Mouse (Mus musculus) lung, adult 18-20 months (tissue): ENCODE measurements at regions not wholly inside any gene's neighbourhood (a gene's known extent, or its start where the extent isn't known, plus 50 kb on each side); places are given as distances from the start of the nearest gene placed in this dataset.

Experiments
- DNase-seq, 2 experiments: peaks; one replicate each; pipeline ENCODE4 v3.0.0; 2022; ENCODE audit warnings: mixed read lengths in 2 of 2

DNA sequence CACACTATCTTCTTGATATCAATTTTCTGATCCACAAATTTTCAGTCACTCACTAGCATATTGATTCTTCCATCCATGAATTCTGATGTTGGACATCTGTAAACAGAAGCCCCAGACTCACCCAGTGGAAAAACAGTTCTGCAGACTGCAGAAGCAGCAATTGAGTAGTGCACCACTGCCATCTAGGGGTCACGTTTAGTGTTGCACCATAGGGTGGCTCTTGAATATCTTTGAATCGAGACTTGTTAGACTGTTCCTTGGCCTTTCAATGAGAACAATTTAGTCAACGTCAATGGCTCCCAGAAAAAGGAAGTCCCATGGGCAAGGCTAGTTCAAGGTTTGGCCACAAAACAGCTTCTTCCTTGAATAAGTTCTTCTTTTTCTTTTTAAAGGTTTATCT, 828.1 kb downstream of the Gm10330 start:
- DNase-seq: peak; percentile 5

DNA sequence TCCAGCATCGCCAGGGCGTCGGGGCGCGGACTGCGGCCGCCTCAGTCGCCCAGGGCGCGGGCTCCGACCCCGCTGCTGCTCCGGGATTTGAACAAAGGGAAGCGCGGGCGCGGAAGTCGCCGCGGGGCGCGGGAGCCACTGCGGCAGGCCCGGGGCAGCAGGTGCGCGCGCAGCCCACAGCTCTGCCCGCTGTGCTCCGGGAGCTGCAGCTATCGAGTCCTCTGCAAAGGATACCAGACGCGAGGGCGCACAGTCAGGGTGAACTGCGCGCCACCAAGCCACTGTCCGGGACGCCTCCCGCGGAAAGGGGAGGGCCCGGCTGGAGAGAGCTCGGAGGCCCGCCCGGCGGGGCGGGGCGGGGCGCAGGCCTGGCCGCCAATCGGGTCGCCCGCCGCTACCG, 873.9 kb downstream of the Gm10330 start:
- peak in 1 of 2 experiments; percentile 0 for DNase-seq
